Mouse (Mus musculus): ENCODE data around the gene Prkcq.

Prkcq gene

DNA sequence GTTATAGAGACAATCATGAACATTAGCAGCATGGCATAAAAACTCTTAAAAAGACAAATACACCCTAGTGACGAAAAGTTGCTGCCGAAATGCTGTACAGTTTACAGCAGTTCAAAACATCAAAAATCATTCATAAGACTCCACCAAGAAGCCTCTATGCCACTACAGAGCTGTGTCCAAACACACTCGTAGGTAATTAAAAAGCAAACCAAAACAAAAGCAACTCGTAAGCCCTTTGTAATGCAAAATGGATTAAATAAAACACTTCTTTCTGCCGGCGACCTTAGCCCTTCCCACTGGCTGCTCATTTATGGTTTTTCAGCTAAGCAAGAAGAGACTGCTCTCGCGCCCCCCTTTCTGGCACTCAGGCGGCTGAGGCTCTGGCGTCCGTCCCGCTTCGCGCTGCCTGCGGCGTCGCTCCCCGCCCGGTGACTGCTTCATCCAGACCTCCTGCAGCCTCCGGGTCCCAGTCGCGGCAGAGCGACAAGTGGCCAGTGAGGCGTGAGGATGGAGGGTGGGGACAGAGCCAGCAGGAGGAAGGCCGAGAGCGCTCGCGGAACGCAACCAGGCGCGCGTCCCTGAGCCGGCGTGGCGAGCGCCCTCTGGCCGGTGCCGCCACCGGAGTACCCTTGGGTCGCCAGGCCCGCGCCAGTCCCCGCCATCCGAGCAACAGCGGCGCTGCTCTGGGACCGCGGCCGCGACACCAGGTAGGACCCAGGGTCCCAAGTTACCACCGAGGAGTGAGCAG lies at the start of gene Prkcq:
TSS of gene Prkcq (plus strand) at position 355 of the 748 bp plus-strand sequence.
- DNase-seq: peak; percentile 82

DNA sequence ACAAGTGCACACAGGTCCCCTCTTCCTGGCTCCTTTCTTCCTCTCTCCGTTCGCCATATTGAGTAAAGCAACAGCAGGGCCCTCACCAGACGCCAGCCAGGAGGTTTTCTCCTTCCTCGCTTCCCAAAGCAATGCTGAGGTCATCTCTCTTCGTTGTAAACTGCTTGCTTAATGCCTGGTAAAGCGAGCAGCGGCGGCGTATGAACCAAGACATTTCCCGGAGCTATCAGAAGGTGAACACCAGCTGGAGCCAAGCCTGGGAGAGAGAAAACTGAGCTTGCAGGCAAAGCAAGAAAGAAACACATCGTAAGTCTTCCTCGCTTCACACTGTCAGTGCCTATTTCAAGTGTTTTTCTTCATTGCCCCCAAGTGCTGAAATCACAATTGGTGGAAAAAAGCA lies 41.0 kb upstream of the Prkcq start:
- DNase-seq: no peak

DNA sequence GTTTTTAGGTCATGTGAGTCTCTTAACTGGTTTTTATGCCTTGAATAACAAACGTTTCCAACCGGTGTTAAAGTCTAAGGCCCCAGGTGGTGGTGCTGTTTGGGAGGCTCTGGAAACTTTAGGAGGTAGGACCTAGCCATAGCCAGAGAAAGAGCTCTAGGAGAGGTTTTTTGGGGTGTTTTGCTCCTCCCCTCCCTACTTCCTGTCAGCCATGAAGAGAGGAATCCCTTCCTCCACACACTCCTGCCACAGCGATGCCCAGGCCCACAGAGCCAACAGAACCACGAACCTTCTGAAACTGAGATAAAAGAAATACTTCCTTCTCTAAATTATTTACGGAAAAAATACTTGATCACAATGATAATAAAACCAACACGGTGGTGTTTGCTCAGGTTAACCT lies 36.2 kb upstream of the Prkcq start:
- DNase-seq: no peak

DNA sequence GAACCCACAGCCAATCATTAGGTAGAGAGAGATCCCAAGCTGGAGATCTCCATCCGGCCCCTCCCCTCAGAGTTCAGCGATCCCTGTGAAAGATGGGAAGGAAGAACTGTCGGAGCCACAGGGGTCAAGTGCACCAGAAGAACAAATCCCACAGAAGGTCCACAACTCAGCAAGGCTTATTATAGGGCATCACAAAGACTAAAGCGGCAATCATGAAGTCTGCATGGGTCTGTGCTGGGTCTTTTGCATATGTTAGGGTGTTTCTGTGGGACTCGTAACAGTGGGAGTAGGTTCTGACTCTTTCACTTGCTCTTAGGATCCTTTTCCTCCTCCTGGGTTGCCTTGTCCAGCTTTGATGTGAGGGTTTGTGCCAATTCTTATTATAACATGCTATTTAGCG lies 33.8 kb upstream of the Prkcq start:
- no peak for DNase-seq

DNA sequence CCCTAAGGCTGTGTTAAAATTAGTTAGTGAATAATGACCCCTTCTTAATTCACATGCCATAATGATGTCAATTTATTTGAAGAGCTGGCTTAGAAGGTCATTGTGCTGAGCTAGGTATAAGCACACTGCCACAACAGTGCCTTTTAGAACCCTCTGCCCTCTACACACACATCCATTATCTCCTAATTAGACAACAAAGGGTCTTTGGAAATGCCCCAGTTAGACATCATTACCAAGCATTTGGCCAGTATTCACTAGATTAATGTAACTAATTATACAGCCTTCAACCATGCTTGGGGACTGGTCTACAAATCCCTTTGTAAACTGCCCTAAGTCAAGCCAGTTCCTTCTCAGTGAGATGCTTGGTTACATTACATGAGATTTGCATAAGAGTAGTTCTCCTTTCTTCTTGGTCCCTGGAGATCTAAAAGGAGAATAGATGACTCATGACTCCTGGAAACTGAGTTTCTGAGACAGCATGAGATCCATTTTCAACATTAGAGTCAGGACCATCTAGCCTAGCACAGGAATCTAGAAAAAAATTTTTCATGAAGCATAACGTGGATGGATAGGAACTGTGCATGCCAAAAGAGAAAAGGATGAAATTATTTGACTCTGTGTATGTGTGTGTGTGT lies 32.3 kb upstream of the Prkcq start:
- DNase-seq: no peak

DNA sequence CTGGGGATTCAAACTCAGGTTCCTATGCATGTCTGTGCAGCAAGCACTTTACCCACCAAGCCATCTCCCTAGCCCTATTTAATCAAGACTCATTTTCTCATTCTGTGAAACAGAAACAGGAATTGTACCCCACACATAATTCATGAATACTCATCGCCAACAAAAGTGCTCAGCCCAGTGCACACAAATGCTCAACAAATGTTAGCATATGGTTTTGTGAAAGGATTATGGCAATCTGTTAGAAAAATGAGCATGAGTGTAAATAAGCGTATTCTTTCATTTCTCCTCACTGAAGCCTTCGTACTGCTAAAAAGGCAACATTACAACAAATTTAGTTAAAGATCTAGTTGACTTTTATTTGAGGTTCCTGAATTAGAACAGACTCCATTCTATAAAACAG lies 31.5 kb upstream of the Prkcq start:
- no peak for DNase-seq

DNA sequence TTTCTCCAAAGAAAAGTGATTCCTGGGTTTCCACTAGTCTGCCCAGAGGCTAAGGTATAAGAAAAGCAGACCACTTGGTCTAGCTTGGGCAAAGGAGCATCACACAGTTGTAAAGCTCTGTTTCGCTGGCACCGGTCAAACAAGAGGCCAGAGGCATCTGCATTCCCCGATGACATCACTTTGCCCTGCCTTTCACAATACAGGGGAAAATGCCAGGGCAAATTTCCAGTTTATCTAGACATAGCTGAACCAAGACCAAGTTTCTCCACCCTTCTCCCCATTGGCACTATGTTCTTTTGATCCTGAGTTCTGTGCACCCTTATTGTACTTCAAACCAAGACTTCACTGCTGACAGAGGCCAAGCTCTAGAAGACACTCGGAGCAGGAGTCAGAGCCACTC lies 22.8 kb upstream of the Prkcq start:
- no peak for DNase-seq

DNA sequence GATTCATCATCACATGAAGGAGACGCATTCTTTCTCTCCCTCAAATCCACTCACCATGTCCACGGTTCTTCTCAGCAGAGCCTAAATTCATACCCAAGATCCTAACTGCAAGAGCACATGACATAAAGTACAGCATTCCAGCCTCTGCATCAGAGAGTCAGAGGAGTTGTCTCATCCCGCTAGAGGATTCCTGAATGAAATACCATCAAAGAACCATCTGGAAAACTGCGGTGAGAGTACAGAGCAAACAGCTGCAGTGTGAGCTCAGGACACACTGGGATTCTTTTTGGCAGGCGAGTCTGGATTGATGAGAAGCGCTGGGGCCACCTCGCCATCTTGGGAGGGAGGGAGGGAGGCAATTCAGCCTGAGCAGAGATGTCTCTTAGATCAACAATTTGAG lies 20.9 kb upstream of the Prkcq start:
- DNase-seq: no peak

DNA sequence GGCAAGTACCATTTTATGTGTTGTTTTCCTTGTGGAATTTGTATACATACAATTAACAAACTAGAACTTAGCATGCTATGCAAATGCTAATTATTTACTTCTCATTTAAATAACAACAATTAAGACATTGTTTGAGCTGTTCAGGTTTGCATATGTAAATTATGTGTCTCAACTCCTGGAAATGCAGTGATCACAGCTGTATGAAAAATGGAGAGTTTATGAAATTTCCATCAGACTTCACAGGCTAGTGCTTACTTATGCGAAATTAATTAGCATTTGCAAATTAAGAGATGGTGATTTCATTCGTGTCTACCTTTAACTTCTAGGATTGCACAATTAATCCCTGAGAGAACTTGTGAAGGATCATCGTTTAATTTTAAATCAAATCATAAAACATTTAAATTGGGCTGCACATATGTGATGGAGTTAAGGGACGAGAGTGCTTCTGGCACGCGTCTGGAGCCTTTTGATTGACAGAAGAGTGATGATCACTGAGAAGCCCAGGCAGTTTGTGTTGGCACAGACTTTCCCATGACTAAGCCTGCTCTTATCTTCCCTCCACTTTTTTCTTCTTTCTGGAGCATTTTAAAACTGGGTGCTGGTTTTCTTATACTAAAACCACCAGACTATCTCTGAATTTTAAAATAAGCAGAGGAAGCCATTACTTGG lies 20.1 kb upstream of the Prkcq start:
- DNase-seq: no peak

DNA sequence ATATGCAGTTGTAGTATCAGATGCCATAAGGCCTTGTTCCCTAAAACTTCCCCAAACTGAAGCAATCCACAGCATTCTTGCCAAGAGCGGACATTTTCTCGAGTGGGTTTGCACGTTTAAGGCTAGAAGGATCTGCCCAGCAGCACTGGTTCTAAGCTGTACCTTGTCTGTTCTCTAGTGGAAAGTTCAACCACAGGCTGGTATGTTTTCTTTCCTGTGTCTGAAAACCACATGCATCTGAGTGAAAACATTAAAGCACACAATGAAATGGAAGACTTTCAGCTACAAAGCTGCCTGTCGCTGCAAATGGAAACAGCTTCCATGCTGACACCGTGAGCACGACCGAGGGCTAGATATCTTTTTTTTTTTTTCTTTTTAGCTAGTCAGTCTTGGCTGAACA lies 12.3 kb upstream of the Prkcq start:
- DNase-seq: peak; percentile 54

DNA sequence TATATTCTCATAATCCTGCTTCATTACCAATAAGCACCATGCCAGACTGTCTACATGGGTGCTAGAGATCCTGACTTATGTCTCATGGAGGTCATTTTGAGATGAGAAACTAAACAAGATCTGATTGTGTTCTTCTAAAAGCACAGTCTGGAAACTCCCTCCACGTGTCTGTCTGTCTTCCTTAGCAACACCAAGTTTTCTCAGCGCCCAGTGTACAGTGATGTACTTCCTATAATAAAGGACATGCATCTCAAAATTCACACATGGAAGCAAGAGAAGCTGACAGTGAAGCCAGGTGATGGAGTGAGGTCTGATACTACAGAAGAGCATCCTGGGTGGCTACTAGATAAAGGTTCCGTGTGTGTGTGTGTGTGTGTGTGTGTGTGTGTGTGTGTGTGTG lies 11.2 kb upstream of the Prkcq start:
- DNase-seq: peak; percentile 14

DNA sequence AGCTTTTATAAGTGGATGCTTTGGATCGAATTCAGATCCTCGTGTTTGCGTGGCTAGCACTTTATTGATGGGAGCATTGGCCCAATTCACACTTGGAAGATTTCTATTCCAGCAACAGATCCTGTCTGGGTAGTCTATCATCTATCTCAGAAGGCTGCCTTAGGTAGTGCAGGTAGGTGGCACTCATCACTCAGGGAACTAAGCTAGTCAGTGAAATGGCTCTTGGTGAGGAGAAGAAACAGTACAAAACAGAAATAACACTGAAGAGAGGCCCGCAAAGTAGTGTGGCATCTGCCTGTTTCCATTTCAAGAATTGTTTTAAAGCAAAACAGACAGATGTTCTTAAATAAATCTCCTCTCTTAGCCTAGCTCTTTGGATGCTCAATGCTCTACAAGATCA lies 10.6 kb upstream of the Prkcq start:
- peak; percentile 59 for DNase-seq

DNA sequence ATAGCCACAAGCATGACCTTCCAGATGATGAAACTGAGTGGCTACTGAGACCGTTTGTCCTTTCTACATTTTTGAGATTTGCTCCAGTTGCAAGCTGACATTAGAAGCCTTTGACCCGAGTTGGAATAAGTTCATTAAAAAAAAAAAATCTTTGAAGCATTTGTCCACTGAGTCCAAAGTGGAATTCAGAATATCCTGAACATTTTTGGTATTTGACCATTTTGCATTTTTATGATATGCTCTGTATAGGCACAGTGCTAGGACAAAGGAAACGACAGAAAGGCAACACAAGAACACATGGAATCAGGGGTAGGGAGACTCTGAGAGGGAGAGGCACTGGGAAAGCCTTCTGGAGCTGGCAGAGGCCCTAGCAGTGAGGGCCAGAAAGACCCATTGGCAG lies 9.2 kb upstream of the Prkcq start:
- no peak for DNase-seq

DNA sequence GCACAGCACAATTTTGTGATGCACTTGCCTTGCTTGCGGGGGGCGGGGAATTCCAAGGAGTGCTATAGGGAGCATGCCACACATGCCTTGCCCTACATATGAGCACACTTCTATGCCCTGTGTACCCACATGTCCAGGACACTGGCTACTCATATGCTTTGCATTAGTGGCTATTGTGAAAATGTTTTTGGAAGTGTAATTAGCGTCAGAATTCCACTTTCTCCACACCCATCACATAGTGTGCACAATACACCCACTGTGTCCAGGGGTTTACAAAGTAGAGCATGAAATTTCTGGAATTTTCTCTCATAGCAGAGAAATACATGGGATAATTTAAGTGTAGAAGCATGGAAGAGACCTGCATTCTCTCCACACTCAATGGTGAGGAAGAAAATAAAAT lies 7.7 kb upstream of the Prkcq start:
- DNase-seq: no peak

DNA sequence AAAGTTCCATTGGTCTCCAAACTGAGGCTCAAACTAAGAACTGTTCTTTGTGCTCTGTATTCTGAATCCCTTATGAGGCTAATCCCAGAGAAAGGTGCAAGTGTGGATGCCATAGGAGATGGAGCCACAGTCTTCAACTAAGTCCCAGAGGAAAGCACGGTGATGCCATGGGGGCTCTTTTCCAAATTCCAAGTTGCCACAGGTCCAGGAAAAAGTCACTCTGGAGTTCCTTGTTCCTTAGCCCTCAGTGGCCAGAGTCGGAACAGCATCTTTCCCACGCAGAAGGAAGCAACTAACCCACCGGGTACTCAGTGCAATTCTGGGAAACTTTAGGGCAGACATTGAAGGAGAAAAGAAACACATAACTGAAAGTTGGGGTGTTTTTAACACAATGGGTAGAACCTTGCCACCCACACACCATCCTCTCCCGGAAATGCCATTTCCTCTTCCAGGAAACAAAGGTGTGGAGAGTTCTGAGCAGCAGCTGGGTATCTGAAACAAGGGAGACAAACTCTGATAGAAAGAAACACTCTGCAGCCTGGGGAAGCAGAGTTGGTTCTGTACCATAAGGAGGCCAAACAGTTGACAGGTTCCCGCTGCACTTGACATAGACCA lies 2.1 kb upstream of the Prkcq start:
- DNase-seq: peak; percentile 63

DNA sequence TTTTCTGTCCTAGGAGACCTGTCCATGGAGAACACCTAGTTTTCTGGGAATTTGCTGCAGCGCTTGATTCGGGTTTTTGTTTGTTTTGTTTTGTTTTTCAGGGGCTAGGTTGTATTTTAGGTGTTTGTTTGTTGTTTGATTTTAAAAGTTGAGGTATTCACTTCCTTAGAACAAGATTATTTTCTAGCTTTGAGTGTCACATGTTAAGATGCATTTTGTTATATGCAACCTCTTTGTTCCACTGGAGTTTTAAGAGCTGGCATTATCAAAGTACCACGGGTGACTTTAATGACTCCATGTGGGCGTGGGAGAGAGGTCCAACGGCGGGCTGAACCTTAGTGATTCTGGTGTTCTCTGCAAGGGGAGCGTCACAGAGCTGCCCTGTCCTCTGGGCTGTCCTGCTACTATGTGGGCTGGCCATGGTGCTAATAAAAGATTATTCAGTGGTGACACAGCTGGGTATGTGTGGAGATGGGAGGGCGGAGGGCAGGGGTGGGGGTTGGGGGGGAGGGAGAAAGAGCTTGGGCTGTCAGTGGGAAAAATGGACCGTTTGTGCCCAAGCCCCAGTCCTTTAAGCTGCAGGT lies 1.0 kb downstream of the Prkcq start:
- DNase-seq: no peak

DNA sequence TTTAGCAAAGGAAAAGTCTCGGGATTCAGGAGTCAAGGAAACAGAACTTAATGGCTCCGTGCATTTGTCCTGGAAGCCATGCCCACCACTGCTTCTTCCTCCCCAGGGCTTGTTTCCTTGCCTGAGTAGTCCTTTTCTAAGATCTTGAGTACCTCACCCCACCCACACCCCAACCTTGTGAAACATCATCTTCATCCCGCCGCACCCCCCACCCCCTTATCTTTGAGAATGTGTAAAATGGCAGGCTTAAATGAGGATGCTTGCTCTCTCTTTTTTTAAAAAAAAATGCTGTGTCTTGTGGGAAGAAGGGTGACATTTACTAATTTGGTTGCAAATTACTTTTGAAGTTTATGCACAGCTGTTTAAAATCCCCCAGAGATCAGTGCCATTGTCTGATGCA lies 1.6 kb downstream of the Prkcq start:
- DNase-seq: peak; percentile 72

DNA sequence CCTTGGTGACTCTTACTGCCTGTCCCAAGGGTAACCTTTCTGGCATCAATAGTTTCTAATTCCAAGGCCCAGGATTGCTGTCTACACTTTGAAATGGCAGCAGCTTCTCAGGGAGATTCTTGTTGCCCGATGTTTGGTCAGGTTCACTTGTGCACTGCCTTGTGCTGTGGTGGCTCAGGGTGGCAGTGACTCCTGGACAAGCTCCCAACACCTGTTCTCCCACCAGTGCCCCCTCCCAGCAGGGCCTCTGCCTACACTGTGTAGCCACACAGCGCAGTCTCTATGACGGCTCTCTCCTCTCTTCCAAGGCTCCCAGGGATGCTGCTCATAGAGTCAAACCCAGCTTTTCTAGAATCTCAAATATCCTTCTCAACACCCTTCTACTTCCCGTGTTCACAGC lies 2.2 kb downstream of the Prkcq start:
- no peak for DNase-seq

DNA sequence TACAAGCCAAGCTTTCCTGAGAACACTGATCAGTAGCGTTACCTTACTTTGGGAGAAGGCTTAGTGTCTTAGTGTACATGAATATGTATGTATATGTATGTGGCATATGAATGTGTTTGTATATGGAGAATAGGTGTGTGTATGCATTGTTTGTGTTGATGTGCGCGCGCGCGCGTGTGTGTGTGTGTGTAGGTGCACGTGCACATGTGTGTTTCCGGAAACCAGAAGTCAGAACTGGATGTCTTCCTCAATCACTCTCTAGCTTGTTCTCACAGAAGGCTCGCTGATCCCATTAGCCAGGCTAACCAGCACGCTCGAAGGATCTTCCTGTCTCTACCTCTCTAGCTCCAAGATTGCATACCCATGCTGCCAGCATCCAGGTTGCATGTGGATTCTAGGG lies 6.0 kb downstream of the Prkcq start:
- DNase-seq: no peak

DNA sequence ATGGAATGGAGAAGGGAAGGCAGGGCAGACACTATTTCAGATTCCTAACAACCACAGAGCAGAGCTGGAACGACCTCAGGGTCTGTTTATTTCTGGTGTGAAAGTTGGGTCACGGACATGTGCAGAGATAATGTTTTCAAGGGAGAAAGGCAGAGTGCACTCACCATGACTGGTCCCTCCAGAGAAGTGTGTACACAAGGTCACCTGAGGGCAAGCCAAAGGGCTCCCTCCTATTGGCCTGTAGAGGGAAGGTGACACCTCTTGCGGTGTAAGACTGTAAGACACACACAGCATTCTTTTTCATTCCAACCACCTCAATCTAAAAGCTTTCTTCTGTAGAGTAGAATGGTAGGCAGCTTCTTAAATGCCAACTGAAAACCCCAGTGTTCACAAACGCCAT lies 9.6 kb downstream of the Prkcq start:
- DNase-seq: no peak

DNA sequence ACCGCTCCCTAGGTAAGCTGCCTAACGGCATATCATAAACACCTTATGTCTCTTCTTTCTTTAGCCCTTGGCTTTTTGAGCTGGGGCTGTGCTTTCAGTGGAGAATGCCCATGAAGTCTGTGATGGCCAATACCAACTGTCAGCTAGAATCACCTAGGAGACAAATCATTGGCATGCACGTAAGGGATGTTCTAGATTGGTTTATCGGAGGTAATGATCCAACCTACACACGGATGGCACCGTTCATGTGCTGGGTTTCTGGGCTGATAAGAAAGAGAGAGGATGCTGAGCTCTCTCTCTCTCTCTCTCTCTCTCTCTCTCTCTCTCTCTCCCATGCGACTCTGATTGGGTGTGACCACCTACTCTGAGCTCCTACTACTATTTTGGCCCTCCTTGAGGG lies 10.2 kb downstream of the Prkcq start:
- DNase-seq: no peak

DNA sequence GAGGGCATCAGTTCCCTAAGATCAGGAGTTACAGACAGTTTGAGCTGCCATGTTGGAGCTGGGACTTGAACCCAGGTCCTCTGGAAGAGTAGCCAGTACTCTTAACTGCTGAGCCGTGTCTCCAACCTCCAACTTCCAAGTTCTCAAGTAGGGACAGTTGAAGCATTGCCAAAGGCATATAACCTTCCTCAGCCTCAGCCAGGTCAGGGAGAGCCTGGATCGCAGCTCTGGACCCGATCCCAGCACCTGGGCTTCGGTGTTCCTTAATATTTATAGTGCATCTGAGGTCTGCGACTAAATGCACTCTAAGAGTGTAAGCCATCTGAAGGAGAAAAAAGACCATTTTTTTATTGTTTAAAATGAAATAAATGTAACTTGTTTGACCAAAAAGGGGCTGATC lies 12.1 kb downstream of the Prkcq start:
- DNase-seq: no peak

DNA sequence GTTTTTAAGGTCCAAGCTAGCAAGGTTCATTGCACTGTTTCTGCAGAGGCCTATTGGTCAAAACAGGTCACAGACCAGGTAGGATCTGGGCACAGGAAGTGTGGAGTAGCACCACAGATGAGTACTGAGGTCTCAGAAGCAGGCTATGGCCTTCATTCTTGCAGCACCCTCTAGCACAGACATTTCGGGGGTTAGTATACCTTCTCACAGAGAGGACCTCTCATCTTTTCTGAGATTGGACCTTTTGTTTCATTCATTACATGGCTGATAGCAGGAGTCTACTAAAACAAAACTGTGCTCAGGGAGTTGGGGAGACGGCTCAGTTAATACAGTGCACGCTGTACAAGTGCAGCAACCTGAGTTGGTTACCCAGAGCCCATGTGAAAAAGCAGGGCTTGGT lies 14.7 kb downstream of the Prkcq start:
- DNase-seq: no peak

DNA sequence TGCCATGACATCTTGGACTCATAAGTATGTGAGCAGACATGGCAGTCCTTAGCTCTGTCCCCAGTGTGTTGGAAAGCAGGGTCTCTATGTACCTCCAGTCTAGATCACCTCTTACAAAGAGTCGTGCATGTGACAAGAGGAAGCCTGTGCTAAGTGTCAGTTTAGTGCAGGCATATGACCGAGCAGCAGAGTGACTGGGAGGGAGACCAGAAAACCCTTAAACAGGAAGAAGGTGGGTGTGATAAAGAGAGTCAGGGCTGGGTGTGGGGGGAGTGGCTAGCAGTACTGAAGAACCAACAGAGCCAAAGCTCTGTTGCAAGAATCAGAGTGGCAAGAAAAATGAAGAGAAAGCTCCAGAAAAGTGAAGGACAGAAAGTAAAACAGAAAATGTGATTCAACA lies 15.3 kb downstream of the Prkcq start:
- peak; percentile 74 for DNase-seq
